8 mouse cellular contexts compared by ENCODE assay signal in the genomic region with DNA sequence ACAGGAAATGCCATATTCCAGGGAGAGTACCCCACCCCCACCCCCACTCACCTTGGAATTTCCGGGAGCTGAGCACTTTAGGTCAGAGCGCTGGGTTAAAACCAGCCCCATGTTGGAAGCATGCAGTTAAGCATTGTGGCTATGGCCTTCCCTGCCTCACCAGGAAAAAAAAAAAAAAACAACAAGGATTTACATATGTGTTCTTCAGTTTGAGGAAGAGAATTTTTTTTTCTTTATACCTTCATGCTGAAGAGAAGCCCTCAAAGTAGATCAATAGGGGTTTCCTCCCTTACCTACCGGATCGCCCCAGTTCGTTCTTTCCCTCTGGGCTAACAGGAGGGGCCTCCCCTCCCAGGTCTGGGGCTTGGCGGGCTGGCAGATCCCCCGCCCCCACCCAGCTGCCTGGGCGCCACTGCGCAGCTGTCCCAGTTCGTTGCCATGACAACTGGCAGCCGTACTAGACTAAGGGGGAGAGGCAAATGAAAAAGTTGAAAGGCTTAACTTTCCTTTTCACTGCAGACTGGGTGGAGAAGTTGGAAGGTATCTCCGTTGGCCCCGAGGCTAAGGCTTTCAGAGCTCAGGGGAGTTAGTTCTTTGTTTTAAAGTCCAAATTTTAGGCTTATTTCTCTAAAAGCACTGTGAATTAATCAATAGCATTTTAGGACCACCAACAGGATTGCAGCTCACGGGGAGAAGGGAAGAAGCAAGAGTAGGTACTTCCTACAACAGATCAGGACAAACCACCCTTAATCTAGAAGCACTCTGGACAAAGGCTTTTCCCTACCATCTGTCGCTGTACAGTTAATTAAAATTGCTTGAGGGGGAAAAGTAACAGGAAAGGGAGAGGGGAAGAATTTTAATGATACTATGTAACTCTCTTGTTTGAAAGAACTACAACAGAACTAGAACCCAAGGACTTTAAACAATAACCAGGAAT. TPM values are rescaled to one million over a fixed set of nuclear protein-coding genes. Genes with fewer than 3 reads are reported as not detected.
A peak's percentile ranks its signal among the peaks of the same experiment; 100 is the strongest.
DNase-seq lines count a peak whose midpoint lies in the region; ATAC-seq lines count a peak whose summit lies in the region.

No protein-coding gene starts in this region.

- H3K36me3 ChIP-seq in hindbrain, embryonic 16.5 days (ENCODE audit: control insufficient read depth, insufficient read depth, low read length), result peaks cover 13% of the 10 kb centered on the region

- peak overlapping the region; percentile 62 for H3K9ac ChIP-seq in hindbrain, embryonic 16.5 days (ENCODE audit: low read depth, low read length)

- H3K27ac ChIP-seq in hindbrain, embryonic 16.5 days (ENCODE audit: low read depth, low read length), result peak overlapping the region; percentile 88

- WGBS in hindbrain, embryonic 16.5 days, result under 1% methylated on average over 15 of the region's 15 CpGs

- H3K4me3 ChIP-seq in hindbrain, embryonic 16.5 days (ENCODE audit: low read length), result peak overlapping the region; percentile 49

- peak; percentile 96 for ATAC-seq in hindbrain, embryonic 16.5 days

- H3K4me2 ChIP-seq in hindbrain, embryonic 16.5 days (ENCODE audit: low read length), result peak overlapping the region; percentile 72

- no peaks in the 10 kb centered on the region for H3K27me3 ChIP-seq in hindbrain, embryonic 16.5 days (replicated peaks; ENCODE audit: control insufficient read depth, insufficient read depth, low read length)

- peak; percentile 84 for DNase-seq in T-cell, adult 2 months (ENCODE audit: low spot score)
- peak; percentile 24 to 42 for DNase-seq in cerebellum, postnatal 36 days
- DNase-seq in gastrocnemius, adult 18-20 months (ENCODE audit: low spot score), result peak; percentile 78
- peak; percentile 87 to 90 for DNase-seq in left cerebral cortex, adult 18-20 months (ENCODE audit: low spot score in 2 of 2)
- peak; percentile 89 to 94 for DNase-seq in lung, postnatal 4 days
- DNase-seq in retina, postnatal 1 day, result peak; percentile 95
- DNase-seq in thymus, postnatal 4 days, result peak; percentile 94

- H3K4me1 ChIP-seq in hindbrain, embryonic 16.5 days (ENCODE audit: control insufficient read depth, insufficient read depth, low read depth, low read length), result peaks cover 21% of the 10 kb centered on the region

- H3K9me3 ChIP-seq in hindbrain, embryonic 16.5 days (ENCODE audit: control insufficient read depth, low read length), result no peaks in the 10 kb centered on the region

RNA-seq across cellular contexts. Expression of gene Cbx5, which starts 24.4 kb away (rescaled TPM):
- 10 to 100 TPM; 25.4 to 35.6 TPM for total RNA-seq in gastrocnemius, adult 18-20 months (2021)
- 120 and 124 TPM in 2 replicates for polyA plus RNA-seq in hindbrain, embryonic 16.5 days (2015; fragmentation: Nextera tagmentation; extraction: Ambion mirVana)
- 100 to 1,000 TPM; 181 to 182 TPM for total RNA-seq in left cerebral cortex, adult 18-20 months (2021)

RNA-seq across cellular contexts. Expression of gene Hnrnpa1, which starts 25.0 kb away (rescaled TPM):
- 10 to 100 TPM; 77.2 to 94.8 TPM for total RNA-seq in gastrocnemius, adult 18-20 months (2021)
- polyA plus RNA-seq in hindbrain, embryonic 16.5 days (2015; fragmentation: Nextera tagmentation; extraction: Ambion mirVana), result 483 and 550 TPM in 2 replicates
- 100 to 1,000 TPM; 232 to 268 TPM for total RNA-seq in left cerebral cortex, adult 18-20 months (2021)

RNA-seq across cellular contexts. Expression of gene Nfe2, which starts 43.0 kb away (rescaled TPM):
- total RNA-seq in gastrocnemius, adult 18-20 months (2021), result not detected
- polyA plus RNA-seq in hindbrain, embryonic 16.5 days (2015; fragmentation: Nextera tagmentation; extraction: Ambion mirVana), result 0.65 and 0.69 TPM in 2 replicates
- total RNA-seq in left cerebral cortex, adult 18-20 months (2021), result under 1 TPM in 1 of 2 experiments, not detected in 1; 0.40 TPM

RNA-seq across cellular contexts. Expression of gene Smug1, which starts 48.3 kb away (rescaled TPM):
- 10 to 100 TPM in 1 of 2 experiments, 1 to 10 TPM in 1; 9.4 to 11.3 TPM for total RNA-seq in gastrocnemius, adult 18-20 months (2021)
- polyA plus RNA-seq in hindbrain, embryonic 16.5 days (2015; fragmentation: Nextera tagmentation; extraction: Ambion mirVana), result 25.1 and 29.1 TPM in 2 replicates
- 10 to 100 TPM; 21.8 to 22.6 TPM for total RNA-seq in left cerebral cortex, adult 18-20 months (2021)

RNA-seq across cellular contexts. Expression of gene Copz1, which starts 57.3 kb away (rescaled TPM):
- total RNA-seq in gastrocnemius, adult 18-20 months (2021), result 10 to 100 TPM; 35.8 to 37.3 TPM
- 207 and 209 TPM in 2 replicates for polyA plus RNA-seq in hindbrain, embryonic 16.5 days (2015; fragmentation: Nextera tagmentation; extraction: Ambion mirVana)
- 10 to 100 TPM; 93.5 to 97.5 TPM for total RNA-seq in left cerebral cortex, adult 18-20 months (2021)

Comparison
In these comparisons a context has a peak if more than half of its experiments do, and no peak if none do; other contexts are left out.
1. Peak in every context shown above with its lines: DNase-seq, ATAC-seq, H3K4me3 ChIP-seq and H3K27ac ChIP-seq.
2. DNase-seq: peak in every context shown above with its lines; median percentile 95 in retina, postnatal 1 day; 94 in thymus, postnatal 4 days; 92 in lung, postnatal 4 days; 88 in left cerebral cortex, adult 18-20 months; 84 in T-cell, adult 2 months; 78 in gastrocnemius, adult 18-20 months; 33 in cerebellum, postnatal 36 days.
3. RNA of gene Cbx5, which starts 24.4 kb away (total RNA-seq): 181 to 182 TPM in left cerebral cortex, adult 18-20 months; 25.4 to 35.6 TPM in gastrocnemius, adult 18-20 months; every median in the first group is over 4 times any median in the second.